Mouse (Mus musculus): ENCODE data around the gene Gm21820. TPM values are rescaled to one million over a fixed set of nuclear protein-coding genes. Genes with fewer than 3 reads are reported as not detected.

Gm21820 gene
- not detected in 2 replicates for polyA plus RNA-seq (2012; rRNA removed)

DNA sequence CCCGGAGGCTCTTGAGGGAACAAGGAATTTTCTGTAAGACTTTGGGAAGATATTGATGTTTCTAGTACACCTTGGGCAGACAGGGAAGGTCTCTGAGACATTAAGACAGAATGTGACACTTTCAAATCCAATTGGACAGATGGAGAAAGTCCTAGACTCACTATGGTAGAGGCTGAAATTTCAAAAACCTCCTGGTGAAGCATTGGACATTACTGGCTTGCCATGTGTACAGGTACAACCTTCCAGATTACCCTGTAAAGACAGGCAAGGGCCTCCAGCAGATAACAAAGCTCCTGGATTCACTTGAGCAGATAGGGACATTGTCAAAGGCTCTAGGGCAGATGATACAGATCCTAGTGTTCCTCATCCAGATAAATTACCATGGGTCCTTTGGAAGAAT lies at the start of gene Gm21820:
Gene Gm21820, minus strand, starts transcription at position 101 of the 400 bp plus-strand sequence.

Other genes with a start within 250 kb of the Gm21820 start
- gene Gm20918, start 205.5 kb downstream of the Gm21820 start, polyA plus RNA-seq (2012; rRNA removed), result not detected in 2 replicates

Data from liver, embryonic 18 days (tissue).